Mouse (Mus musculus): ENCODE data around the gene Ilvbl. TPM values are rescaled to one million over a fixed set of nuclear protein-coding genes. Genes with fewer than 3 reads are reported as not detected.

Ilvbl gene
- polyA plus RNA-seq (2015; fragmentation: Illumina TruSeq; extraction: RNeasy Lipid Tissue Mini Kit (QIAGEN cat#74804); ENCODE audit: insufficient read depth, low replicate concordance), result 33.4 TPM

DNA sequence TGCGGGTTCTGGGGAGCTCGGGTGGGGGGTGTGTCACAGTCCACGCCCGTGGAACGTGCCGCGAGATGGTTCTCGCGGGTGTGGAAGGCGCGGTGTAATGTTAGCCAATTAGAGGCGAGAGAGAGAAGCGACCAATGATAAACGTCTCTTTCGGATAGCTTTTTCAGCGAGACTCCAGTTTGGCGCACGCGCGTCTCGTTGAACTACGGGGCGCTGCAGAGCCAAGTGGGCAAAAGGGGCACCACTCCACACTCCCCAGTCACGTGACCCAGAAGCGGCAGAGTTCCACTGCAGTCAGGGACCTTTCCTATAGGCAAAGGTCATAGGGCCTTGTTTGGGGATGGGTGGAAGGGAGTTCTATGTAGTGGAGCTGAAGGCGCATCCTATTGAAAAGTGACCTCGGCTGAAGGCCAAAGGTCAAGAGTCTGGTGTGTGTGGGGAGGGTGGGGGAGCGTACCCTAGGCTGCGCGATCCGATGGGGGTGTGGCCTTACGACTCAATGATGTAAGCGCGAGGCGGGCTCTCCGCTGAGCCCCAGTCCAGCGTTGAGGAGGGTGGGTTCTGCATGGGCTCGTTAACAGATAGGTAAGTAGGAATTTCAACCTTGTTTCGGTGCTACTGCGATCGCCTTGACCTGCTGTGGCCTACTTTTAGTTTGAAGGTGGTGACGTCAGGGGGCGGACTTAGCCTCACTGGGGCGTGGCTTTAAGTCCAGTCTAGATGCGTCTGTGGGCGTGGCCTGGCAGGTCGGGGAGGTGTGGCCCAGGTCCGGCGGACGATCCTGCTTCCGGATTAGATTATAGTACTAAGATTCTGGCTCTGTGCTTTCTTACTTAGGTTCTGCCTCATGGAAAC is at the start of gene Ilvbl:
Ilvbl (plus strand) TSS at position 97 of the 855 bp plus-strand sequence.

DNA sequence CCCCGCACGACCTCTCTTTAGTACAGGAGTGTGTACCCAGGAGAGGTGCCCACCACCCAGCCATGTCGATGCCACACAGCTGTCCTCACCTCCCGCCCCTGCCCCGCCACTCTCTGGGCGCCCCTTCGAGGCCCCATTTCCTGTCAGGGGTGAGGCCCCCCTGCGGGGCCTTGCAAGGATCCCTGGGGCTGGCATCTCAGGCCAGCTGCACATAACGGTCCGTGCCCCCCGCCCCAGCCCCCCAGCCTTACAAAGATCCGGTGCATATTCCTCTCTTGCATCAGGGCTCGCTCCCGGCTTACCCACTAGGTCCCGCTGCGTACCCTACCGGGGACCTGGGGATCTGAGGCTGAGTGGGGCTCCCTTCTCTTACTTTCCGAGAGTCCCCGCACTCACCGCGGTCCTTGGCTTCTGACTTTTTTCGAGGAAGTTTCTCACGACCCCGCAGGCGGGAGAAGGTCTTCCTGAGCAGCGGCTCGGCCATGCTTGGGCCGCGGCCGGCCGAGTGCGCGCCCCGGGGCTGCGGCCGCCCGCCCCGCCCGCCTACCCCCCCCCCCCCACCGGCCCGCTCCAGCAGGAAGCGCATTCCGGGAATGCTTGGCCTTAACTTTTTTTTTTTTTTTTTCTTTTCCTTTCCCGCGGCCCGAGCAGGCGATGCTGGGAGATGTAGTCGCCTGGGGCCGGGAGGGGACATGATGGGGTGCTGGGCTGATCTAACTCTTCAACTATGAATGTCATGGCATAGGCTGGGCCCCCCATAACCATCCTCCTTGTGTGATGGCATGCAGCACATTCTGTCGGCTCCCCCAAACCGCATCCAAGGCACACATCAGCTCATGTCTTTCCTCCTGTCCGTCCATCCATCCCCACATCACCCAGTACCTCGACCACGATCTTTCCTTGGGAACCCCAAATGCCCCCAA is 17.5 kb downstream of the Ilvbl start, which contains the start of gene Syde1:
Syde1 (minus strand) TSS at position 559 of the 923 bp plus-strand sequence.

DNA sequence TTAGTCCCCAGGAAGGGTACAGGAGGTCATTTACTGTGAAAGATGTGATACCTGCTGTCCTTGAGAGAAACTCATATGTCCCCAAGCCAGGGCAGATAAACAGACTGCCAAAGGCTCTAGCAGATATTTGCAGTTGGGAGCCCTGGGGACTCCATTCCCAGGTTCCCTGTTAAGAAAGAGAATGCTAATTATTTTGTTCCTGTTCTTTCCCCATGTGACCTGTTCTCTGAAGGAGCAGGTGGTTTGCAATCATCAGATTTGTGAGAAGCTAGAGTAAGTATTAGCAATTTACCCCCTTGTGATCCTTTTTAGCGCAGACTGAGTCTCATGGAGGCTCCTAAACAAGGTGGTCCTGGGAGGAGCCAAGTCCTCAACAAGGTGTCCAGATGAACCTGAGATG is 43.8 kb downstream of the Ilvbl start, which contains the start of gene Olfr1357:
Olfr1357 (minus strand) TSS at position 101 of the 400 bp plus-strand sequence.

Other genes starting within 250 kb of the Ilvbl start
- 32.4 TPM for gene Agpat3, start 221.9 kb upstream of the Ilvbl start, polyA plus RNA-seq (2015; fragmentation: Illumina TruSeq; extraction: RNeasy Lipid Tissue Mini Kit (QIAGEN cat#74804); ENCODE audit: insufficient read depth, low replicate concordance)
- gene Rrp1, start 161.3 kb upstream of the Ilvbl start, polyA plus RNA-seq (2015; fragmentation: Illumina TruSeq; extraction: RNeasy Lipid Tissue Mini Kit (QIAGEN cat#74804); ENCODE audit: insufficient read depth, low replicate concordance), result 159 TPM
- 83.1 TPM for gene Cstb, start 148.7 kb upstream of the Ilvbl start, polyA plus RNA-seq (2015; fragmentation: Illumina TruSeq; extraction: RNeasy Lipid Tissue Mini Kit (QIAGEN cat#74804); ENCODE audit: insufficient read depth, low replicate concordance)
- gene Pdxk, start 109.4 kb upstream of the Ilvbl start, polyA plus RNA-seq (2015; fragmentation: Illumina TruSeq; extraction: RNeasy Lipid Tissue Mini Kit (QIAGEN cat#74804); ENCODE audit: insufficient read depth, low replicate concordance), result 13.6 TPM
- gene Olfr1358, start 56.9 kb upstream of the Ilvbl start, polyA plus RNA-seq (2015; fragmentation: Illumina TruSeq; extraction: RNeasy Lipid Tissue Mini Kit (QIAGEN cat#74804); ENCODE audit: insufficient read depth, low replicate concordance), result not detected
- gene Syde1, start 17.6 kb downstream of the Ilvbl start, polyA plus RNA-seq (2015; fragmentation: Illumina TruSeq; extraction: RNeasy Lipid Tissue Mini Kit (QIAGEN cat#74804); ENCODE audit: insufficient read depth, low replicate concordance), result 7.4 TPM
- gene Olfr1357, start 43.7 kb downstream of the Ilvbl start, polyA plus RNA-seq (2015; fragmentation: Illumina TruSeq; extraction: RNeasy Lipid Tissue Mini Kit (QIAGEN cat#74804); ENCODE audit: insufficient read depth, low replicate concordance), result not detected
- not detected for gene Casp14, start 143.9 kb downstream of the Ilvbl start, polyA plus RNA-seq (2015; fragmentation: Illumina TruSeq; extraction: RNeasy Lipid Tissue Mini Kit (QIAGEN cat#74804); ENCODE audit: insufficient read depth, low replicate concordance)
- gene Ccdc105, start 178.7 kb downstream of the Ilvbl start, polyA plus RNA-seq (2015; fragmentation: Illumina TruSeq; extraction: RNeasy Lipid Tissue Mini Kit (QIAGEN cat#74804); ENCODE audit: insufficient read depth, low replicate concordance), result not detected
- not detected for gene Slc1a6, start 206.2 kb downstream of the Ilvbl start, polyA plus RNA-seq (2015; fragmentation: Illumina TruSeq; extraction: RNeasy Lipid Tissue Mini Kit (QIAGEN cat#74804); ENCODE audit: insufficient read depth, low replicate concordance)